Mouse (Mus musculus) adrenal gland, postnatal 36 days (tissue): Measurements from ENCODE around the gene Cyp11a1. TPM values are rescaled to one million over a fixed set of nuclear protein-coding genes. Genes with fewer than 3 reads are reported as not detected.
A peak's percentile ranks its signal among the peaks of the same experiment; 100 is the strongest.

Source experiments
- DNase-seq, 2 experiments: peaks; one replicate each; pipeline ENCODE4 v3.0.0; 2021; ENCODE audit warnings: mixed read lengths in 1 of 2
- total RNA-seq, 2 experiments: library from RNA; stranded (reverse); gene quantifications; 2 replicates each; pipeline ENCODE4 v1.2.3; 2021

The Cyp11a1 gene
- total RNA-seq, 2 experiments from 2014 or later = 6,616 to 8,202 TPM

DNA sequence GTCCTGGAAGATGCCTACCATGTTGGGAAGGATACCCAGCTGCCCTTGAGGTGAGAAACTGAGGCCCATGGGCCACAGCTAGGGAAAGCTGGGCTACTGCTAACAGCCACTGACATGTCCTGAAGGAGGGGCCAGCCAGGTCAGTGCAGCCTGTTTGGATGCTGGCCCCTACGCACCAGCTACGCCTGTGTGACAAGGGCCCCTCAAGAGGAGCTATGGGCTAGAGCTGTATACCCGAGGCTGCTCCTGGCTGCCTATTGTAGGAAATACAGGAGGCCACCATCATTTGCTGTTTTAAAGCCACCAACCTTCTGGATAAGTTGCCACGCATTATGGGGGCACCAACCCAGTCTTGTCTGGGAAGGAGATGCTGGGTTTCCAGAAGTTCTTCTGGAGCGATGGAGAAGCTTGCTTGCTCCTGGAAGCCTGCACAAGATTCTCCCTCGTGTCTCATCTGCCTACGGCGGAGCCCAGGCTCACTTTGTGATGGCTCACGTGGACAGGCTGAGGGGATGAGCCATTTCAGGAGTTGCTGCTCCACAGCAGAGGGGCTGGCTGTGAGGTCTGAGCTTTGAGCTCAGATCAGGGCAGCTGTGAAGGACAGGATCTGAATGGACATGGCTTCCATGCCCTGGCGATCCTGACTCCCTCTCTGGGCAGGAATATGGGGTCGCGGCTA is 2.3 kb downstream of the Cyp11a1 start:
- peak in 1 of 2 experiments; percentile 49 for DNase-seq

DNA sequence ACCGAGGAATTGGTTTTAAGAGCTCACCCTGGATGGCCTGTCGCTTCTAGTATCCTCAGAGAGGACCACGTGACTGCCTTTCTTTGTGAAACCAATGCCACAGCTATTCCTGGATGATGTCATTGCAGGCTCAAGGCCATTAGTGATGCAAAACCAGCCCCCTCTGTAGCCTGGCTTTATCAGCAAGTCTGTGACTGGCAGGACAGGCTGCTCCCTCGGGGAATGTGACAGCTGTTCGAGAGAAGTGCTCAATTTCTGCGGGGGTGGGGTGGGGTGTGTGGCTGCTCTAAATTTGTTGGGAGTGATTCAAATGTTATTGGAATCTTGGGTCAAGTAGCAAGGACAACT is 2.8 kb downstream of the Cyp11a1 start:
- peak; percentile 90 to 91 for DNase-seq

DNA sequence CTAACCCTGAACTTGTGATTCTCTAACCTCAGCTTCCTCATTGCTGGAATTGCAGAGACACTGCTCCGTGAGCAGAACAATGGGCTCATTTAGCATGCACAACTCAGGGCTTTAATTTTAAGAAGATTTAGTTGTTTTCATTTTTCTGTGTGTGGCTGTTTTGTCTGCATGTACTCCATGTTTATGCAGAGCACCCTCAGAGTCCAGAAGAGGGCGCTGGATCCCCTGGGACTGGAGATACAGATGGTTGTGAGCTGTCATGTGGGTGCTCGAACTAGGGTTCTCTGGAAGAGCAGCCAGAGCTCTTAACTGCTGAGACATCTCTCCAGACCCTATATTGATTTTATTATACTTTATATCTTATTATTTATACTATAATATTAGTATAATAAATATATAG is 3.4 kb downstream of the Cyp11a1 start:
- DNase-seq = no peak

DNA sequence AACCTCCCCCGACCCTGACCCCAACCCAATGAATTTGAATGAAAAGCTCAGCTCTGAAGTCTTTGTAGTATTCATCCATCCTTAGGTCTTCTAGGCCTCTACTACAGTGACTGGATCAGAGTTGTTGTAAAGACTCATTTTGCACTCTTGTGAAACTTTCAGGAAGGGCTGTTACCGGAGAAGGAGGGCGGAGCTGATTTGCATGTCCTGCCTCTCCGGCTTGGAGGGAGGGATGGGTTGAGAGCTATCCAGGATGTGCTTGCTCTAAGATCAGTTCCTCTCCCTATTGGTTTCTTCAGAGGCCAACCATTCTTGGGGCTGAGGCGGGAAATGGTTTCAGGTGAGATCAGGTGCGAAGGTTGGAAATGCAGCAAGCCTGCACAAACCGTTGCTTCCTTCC is 4.8 kb downstream of the Cyp11a1 start:
- peak; percentile 78 to 82 for DNase-seq

DNA sequence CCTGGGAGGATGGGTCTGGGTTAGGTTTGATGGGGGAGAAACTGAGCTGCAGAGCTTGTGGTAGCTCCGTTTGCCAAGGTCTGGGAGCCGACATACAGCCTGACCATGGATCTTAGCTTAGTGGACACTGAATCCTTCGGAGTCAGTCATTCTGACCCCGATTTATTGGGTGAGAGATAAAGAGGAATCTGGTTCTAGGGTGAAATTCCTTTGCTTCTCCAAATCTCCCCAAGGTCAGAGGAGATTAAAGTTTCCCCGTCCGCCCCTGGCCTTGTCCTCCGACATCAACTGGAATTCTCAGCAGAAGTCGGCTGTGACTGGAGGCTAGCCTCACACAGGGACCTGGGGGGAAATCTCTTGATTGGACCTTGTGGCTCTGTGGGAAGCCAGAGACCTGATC is 5.3 kb downstream of the Cyp11a1 start:
- DNase-seq = peak in 1 of 2 experiments; percentile 64

DNA sequence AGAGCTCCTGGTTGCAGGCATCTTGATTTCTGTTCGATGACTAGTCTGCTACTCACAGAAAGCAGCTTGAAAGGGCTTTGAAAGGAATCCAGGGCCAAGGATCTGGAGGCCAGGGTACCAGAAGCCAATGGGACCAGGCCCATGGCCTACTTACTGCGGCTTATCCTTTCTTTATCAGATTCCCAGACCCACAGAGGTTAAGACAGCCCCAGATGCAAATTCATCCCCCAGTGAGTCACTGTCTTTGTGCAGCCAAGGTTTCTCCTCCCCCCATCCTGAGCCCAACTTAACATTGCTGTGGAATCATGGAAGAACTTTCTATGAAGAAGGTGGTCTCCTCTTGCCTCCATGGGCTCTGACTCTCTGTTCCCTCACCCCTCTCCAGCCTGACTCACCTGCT is 6.3 kb downstream of the Cyp11a1 start:
- DNase-seq = peak; percentile 67 to 69

DNA sequence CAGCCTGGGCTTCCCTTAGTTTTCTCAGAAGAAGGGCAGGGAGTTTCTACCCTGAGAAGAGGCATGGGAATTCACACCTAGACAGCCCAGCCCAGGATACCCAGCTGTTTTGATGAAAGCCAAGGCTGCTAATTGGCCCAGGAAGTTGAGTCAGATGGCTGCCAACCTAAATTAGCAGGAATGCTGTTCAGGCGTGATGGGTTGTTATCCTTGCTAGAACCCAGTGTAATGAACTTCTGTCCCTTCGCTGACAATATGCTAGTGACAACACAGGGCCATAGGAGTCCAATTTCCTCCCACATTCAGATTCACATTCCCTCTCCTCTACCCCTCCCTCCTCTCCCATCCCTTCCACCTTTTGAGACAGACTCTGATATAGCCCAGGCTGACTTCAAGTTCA is 6.7 kb downstream of the Cyp11a1 start:
- no peak for DNase-seq

DNA sequence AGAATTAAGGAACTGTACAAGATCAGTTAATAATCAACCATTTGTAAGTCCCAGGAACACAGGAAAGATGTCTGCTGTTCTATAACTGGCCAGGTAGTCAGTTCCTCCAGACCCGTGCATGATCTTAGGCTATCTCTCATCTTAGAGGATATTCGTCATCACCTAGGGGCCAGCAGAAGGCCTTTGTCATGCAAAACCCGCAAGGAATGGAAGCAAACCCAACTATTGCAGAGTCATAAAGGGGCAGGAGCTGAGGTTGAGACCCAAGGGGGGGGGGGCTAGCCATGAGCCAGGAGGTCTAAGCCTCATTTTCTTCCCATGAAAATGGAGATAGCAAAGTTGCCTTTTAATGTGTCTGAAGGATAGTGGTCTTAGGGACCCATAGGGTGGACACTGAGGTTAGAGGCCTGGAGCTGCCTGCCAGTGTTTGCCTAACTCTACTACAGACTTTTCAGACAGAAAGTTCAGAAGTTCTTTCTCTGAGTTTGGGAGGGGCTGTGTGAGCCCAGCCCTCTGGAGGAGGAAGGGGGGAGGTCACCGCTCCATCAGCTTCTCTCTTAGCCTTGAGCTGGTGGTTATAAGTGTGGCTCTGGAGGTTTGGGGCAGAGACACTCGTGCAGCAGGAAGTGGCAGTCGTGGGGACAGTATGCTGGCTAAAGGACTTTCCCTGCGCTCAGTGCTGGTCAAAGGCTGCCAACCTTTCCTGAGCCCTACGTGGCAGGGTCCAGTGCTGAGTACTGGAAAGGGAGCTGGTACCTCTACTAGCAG is 8.4 kb downstream of the Cyp11a1 start:
- peak; percentile 86 to 90 for DNase-seq

DNA sequence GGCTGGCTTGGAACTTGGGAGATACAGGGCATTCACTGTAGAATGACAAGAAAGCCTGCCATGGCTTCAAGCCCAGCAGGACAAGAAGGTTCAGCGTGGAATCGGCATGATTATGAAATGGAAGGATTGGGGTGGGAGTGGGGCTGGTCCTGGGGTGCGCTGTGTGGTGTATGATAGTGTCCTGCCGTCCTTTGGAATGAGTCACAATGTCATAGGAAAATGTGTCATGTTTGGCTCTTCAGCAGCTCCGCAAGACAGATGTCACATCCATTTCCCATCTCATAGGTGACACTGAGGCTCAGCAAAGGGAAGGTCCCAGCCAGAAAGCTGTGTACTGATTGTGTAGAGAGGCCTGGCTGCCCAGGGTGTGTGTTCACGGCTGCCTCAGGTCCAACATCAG is 9.6 kb downstream of the Cyp11a1 start:
- DNase-seq = no peak

DNA sequence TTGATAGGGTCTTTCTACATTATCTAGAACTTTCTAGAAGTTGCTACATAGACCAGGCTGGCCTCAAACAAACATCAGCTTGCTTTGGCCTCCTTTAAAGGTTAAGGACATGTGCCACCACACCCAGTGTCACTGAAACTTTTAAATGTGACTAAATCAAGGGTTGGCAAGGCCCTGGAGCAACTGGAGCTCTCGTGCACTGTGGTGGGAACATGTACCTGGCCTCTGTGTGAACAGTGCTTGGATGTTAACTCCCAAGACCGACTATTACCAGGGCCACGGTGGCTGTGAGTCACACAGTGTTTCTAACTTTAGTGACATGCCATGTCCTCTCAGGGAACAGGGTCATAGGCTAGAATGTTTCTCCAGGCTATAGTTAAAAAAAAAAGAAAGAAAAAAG is 10.8 kb downstream of the Cyp11a1 start:
- DNase-seq = no peak

DNA sequence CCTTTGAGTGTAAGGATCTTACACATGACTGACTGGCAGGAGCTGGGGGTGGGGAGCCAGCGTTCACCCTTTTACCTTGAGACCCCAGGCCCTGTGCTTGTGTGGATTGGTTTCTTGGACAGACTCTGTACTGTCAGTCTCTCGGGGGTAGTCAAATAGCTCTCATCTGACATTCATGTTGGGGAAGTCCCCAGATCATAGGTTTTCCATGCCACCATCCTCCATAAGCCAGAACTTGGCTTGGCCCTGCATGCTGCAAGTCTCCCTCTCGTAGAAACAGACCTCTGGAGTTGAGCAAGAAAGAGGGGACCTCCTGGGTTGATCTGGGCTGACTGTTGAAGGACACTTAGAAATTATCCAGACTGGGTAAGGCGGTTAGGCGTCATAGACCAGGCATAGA is 12.2 kb downstream of the Cyp11a1 start:
- no peak for DNase-seq

DNA sequence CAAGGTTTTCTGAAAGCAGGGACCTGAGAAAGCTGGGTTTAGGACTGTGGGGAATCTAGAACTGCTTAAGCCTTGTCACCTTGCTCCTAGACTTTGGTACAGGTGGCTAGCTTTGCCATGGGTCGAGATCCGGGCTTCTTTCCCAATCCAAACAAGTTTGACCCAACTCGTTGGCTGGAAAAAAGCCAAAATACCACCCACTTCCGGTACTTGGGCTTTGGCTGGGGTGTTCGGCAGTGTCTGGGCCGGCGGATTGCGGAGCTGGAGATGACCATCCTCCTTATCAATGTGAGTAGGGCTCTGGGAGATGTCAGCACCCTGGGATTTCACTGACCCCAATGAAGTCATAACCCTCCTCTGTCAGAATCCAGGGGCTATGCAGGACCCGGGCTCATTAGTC is 19.8 kb downstream of the Cyp11a1 start:
- peak in 1 of 2 experiments; percentile 32 for DNase-seq

DNA sequence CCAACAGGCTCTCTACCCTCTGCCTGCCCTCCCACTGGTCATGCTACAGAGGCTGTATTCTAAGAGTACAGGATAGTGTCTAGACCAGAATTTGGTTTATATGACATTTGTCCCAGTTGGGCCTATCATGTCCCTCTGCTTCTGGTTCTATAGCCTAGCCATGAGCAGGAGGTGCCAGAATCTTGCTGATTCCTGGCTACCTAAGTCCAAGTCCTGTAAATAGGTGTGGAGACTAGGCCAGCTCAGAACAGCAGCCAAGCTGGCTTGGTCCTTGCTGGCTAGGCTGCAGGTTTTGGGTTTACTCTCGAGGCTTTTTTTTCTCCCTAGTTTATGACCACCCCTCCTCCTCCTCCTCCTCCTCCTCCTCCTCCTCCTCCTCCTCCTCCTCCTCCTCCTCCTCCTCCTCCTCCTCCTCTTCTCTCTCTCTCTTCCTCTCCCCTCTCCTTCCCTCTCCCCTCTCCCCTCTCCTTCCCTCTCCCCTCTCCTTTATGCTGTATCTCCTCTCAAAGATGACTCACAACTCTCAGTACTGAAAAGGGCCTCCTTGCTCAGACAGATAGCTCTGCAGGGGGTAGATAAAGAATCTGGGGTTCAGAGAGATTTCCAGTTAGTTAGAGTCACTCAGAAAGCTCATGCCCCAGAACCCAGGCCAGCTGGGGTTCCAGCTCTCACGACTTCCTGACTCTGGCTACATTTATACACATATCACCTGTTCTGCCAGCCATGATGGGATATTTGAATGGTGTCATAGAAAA is 21.4 kb downstream of the Cyp11a1 start:
- DNase-seq = no peak

DNA sequence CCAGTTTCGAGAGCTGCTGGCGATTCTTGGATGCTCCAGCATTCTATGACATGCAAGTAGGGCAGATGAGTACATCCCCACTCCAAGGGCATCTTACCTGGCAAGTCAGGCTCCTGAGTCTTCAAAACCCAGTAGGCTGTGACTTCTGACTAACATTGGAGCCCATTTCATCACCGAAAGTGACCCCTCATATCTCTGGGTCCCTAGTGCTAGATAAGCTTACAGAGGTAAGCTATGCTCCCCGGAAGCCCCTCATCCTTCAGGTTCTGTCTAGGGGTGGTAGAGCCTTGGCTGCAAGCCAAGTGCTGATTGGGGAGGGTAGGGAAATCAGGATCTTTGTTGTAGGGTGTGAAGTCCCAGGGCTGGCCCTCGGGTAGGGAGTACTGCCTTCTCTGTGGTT is 22.6 kb downstream of the Cyp11a1 start:
- DNase-seq = peak in 1 of 2 experiments; percentile 40

DNA sequence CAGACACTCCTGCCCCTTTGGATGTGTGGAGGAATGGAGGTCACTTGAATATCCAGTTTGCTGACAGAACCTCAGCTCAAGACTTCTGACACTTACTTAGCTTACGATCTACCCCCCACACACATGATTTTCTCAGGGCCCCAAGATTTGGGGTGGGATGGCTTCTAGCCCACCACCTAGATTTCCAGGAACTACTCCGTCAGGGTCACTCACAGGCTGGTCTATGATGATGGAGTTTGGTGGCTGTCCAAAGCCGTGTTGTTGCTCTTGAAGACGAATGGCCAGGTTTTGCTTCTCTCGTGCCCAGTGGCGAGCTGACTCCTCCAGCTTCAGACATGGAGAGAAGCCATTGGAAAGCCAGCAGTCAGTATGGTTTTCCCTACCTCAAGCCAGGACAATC is 23.4 kb downstream of the Cyp11a1 start:
- peak in 1 of 2 experiments; percentile 39 for DNase-seq

DNA sequence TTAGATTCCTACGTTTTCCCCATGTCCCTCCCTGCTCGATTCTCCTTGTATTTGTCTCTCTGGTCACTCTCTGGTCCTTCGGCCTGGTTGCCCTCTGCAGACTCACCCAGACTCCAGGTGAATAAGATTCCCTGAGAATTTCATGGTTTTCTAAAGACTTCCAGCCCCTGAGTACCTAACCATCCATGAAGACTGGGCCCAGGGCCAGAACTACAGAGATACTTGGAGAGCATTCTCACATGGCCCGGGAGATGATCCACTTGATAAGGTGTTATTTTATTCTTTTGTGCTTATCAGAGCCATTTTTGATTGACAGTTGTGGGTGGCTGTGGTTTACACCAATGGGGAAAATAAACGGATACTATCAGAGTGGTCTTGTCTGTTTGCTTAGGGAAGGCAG is 25.7 kb downstream of the Cyp11a1 start:
- DNase-seq = no peak

DNA sequence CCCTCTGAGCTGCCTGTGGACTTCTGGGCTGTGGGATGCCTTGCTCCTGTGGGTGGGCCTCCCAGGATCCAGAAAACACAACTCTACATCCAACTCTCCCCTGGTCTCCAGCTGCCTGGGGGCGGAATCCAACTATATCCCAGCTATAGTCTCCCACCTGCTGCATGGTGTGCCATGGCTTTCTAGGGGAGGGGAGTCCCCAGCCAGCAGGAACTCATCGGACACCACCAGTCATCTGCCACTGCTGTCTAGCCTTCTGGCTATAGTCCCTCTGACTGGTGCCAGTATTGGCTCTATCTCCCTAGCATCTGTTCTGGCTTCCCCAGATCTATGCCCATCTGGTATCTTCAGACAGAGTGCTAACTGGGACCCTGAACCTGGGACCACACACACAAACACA is 29.3 kb downstream of the Cyp11a1 start:
- no peak for DNase-seq

DNA sequence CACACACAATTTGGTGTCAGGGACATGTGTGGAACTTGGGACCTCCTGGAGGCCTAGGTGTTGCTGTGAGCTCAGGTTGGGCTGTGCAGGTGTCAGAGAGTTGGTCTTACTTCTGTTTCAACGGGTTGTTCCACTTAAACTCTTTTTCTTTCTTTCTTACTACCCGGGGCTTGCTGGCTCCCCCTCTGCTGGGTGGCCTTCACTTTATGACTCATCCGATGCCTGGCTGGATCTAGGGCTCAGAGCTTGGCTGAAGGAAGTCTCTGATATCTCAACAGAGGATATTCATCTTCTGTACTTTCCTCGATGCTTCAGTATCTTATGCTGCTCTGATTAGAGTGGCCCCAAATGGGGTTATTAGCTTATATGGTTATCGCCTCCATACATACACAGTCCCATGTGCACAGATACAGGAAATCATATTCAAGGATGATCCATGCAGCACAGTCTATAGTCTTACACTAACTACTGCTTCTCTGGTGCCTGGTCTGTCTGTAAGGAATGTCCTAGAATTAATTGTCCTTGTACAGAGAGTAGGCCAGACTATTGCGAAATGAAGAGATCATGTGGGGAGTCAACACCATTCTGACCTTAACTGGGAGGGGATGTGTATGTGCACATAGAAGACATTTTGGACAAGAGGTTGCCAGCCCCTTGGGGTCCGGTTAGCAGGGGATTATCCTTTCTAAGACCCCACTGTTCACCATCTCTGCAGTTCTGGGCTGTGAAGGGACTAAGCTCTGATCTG is 29.9 kb downstream of the Cyp11a1 start:
- DNase-seq = peak; percentile 80 to 82

DNA sequence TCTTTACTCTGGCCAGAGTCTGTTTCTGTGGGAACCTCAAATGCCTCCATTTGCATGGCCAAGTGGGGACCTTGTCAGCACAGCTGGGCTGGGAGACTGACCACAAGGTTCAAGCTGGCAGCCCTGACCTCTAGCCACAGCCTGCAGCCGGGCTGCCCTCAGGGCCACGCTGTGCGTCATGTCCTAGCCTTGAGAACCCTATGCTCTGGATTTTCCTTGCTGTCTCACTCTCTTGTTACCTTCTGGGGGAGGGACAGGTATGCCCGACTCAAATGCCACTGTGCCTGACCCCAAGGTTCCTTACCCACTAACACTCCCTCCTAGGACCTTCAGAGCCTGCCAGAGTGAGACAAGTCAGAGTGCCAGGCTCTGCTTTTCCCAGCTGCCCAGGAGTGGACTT is 30.8 kb downstream of the Cyp11a1 start:
- peak; percentile 88 to 92 for DNase-seq

DNA sequence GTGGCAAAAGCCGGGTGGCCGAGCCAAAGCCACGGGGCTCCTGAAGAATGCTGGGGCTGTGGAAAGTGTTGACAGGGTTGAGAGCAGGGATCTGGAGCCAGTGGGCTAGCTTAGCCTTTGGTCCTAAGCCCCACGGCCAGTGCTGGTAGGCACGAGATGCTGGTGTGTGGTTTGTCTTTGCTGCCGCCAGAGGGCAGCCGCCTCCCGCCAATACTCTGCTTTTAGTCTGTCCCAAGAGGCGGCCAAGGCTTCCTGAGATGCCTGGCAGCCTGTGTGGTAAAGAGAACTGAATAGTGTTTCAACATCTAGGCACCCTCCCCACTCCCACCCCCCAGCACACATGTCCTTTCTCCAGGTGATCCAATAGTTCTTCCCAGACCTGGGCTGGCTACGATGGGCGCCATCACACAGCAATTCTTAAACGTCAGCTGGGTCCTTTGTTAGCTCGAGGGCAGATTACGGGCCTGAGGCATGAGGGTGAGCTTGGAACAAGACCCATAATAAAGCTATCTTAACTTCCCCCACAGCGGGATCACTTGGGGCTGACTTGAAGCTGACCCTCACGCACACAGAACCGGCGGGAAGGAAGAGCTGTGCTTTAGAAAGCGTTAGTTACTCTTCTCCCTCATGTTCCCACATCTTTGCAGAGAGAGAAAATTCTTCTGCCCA is 32.4 kb downstream of the Cyp11a1 start:
- DNase-seq = peak; percentile 86 to 87

DNA sequence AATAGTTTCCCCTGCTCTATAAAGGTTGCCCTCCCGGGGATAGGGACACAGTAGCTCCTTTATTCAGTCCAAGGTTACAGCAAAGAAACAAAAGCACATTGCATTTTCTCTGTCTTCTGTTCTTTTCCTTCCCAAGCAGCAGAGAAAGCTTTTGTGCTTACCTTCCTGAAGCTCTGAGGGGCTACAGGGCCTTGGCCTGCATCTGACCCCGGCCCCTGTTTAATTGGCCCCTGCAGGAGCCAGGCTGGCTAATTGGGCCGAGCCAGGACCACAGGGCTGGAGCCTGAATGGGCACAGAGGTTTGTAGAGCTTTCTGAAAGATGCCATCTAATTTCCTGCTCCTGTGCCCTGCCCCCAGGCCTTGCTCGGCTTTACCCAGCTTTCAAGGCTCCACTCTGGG is 34.8 kb downstream of the Cyp11a1 start:
- DNase-seq = no peak

DNA sequence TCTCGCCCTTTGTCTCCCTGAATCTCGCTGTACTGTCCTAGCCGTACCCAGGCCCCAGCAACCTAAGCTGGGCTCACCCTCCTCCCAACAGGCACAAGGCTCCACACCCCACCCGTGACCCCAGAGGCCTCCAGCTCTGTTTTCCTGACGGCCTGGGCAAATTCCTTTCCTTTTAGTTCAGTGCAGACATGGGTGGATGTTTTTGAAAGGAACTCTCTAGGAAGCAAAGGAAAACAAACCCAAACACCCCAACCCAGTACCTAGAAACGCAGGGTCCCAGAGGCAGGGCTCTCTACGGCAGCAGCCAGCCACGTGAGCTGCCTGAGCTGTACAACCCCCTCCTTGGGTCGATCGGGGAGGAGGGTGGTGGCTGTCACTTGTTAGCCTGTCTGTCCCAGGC is 36.2 kb downstream of the Cyp11a1 start:
- DNase-seq = no peak
